Comparison of ENCODE assay signal across 21 mouse cellular contexts in the genomic region with DNA sequence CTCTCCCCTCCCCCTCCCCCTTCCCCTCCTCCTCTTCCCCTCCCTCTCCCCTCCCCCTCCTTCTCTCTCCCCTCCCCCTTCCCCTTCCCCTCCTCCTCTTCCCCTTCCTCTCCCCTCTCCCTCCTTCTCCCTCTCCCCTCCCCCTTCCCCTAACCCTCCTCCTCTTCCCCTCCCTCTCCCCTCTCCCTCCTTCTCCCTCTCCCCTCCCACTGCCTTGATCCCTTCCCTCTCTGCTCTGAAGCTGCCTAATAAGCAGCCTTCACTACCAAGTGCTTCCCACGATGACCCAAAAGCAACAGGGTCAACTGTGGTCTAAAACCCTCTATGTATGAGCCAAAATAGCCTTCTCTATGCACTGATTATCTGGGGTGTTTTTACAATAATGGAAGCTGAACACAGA.
DNase-seq lines count a peak whose midpoint lies in the region; ATAC-seq and TF ChIP-seq lines count a peak whose summit lies in the region.
"Had no signal": no experiment of that assay in that cellular context is flagged by ENCODE, and none has a peak within 500 bp of the region (broad histone marks: within the 10 kb centered on the region; RNA-seq: fewer than 3 reads in every experiment).

No protein-coding gene starts in this region.

- H3K27ac ChIP-seq in CH12.LX (ENCODE audit: insufficient read depth, low read depth) (no peak overlapping the region), ES-Bruce4 (ENCODE audit: insufficient read depth, low read length) (peak overlapping the region; percentile 97), ES-E14 (ENCODE audit: insufficient read depth, low read depth, low read length, poor library complexity, severe bottlenecking) (peak overlapping the region; percentile 64; the same call in 1 of the 2 replicates)
- H3K27ac ChIP-seq in intestine, embryonic 15.5 days: no peak overlapping the region
- H3K27ac ChIP-seq in intestine, postnatal 0 days (ENCODE audit: low read depth, low read length): no peak overlapping the region
- H3K27ac ChIP-seq: embryonic facial prominence, embryonic 10.5 days; embryonic facial prominence, embryonic 12.5 days; forebrain, embryonic 13.5 days; forebrain, embryonic 15.5 days had no signal

- ATAC-seq in intestine, embryonic 15.5 days: no peak
- ATAC-seq in intestine, postnatal 0 days: no peak
- ATAC-seq: forebrain, embryonic 13.5 days; forebrain, embryonic 15.5 days; forebrain, postnatal 0 days had no signal

- no peaks in the 10 kb centered on the region for H3K36me3 ChIP-seq in CH12.LX (replicated peaks in 1 of 2; ENCODE audit: control insufficient read depth in 1 of 2, insufficient read depth in 1 of 2, low read length in 1 of 2)
- no peaks in the 10 kb centered on the region for H3K36me3 ChIP-seq in ES-Bruce4 (ENCODE audit: control insufficient read depth, insufficient read depth, low read length, poor library complexity, severe bottlenecking)
- no peaks in the 10 kb centered on the region for H3K36me3 ChIP-seq in ES-E14 (ENCODE audit: control insufficient read depth, insufficient read depth, low read length, poor library complexity, severe bottlenecking)
- H3K36me3 ChIP-seq in intestine, embryonic 15.5 days: no peaks in the 10 kb centered on the region
- no peaks in the 10 kb centered on the region for H3K36me3 ChIP-seq in intestine, postnatal 0 days (ENCODE audit: control insufficient read depth, insufficient read depth)
- H3K36me3 ChIP-seq: embryonic facial prominence, embryonic 10.5 days; embryonic facial prominence, embryonic 12.5 days; forebrain, embryonic 15.5 days had no signal

- in situ Hi-C loops in CH12.LX (cut with MboI; ENCODE audit: low pct_ligation_motif_present, low pct_unique_long_range_greater_than_20kb, low sequenced_read_pairs) (loop anchor here (25.0 kb wide), 1 partner anchor 816 kb away; no protein-coding TSS in a partner anchor), ES-E14 (cut with MboI; ENCODE audit: low sequenced_read_pairs in 2 of 2, unreplicated experiment in 2 of 2) (no loop called here)

- TF ChIP-seq POLR2A in CH12.LX (IDR thresholded peaks at IDR 0.05; ENCODE audit: low read depth, low read length): no peak
- no peak for TF ChIP-seq POLR2A in ES-Bruce4 (IDR thresholded peaks at IDR 0.05; ENCODE audit: insufficient read depth, low read length)

- H3K4me2 ChIP-seq in CH12.LX (ENCODE audit: insufficient read depth, low read depth, poor library complexity, severe bottlenecking): peak overlapping the region; percentile 40; the same call in 1 of the 2 replicates
- no peak overlapping the region for H3K4me2 ChIP-seq in intestine, embryonic 15.5 days (replicated peaks)
- H3K4me2 ChIP-seq in intestine, postnatal 0 days (replicated peaks; ENCODE audit: low read depth): no peak overlapping the region
- H3K4me2 ChIP-seq: embryonic facial prominence, embryonic 12.5 days; forebrain, embryonic 13.5 days; forebrain, embryonic 15.5 days had no signal

- no peaks in the 10 kb centered on the region for H3K79me2 ChIP-seq in CH12.LX (replicated peaks; ENCODE audit: control insufficient read depth, extremely low read depth, insufficient read depth, poor library complexity, severe bottlenecking)

- TF ChIP-seq CTCF in CH12.LX (conservative IDR thresholded peaks at IDR 0.05 in 1 of 2, IDR thresholded peaks at IDR 0.05 in 1 of 2; ENCODE audit: low read depth in 2 of 2, low read length in 2 of 2): no peak
- TF ChIP-seq CTCF in ES-Bruce4 (IDR thresholded peaks at IDR 0.05; ENCODE audit: low read depth, low read length): no peak
- TF ChIP-seq CTCF in intestine, postnatal 0 days (IDR thresholded peaks at IDR 0.05; ENCODE audit: low read depth): no peak

- TF ChIP-seq EP300 in CH12.LX (IDR thresholded peaks at IDR 0.05; ENCODE audit: low read length) (no peak), ES-Bruce4 (IDR thresholded peaks at IDR 0.05; ENCODE audit: insufficient read depth, low read depth, low read length) (no peak)

- 79% methylated on average over 1 of the region's 1 CpGs for WGBS in intestine, embryonic 15.5 days
- 68% methylated on average over 1 of the region's 1 CpGs for WGBS in intestine, postnatal 0 days

- dilution Hi-C loops in CH12.LX (cut with MboI; ENCODE audit: extremely low pct_ligation_motif_present, extremely low pct_unique_long_range_greater_than_20kb, low sequenced_read_pairs): no loop called here

- DNase-seq in CH12.LX (ENCODE audit: extremely low read depth): no peak
- peak; percentile 53 for DNase-seq in ES-E14 (ENCODE audit: low read depth, low spot score)
- DNase-seq in ZHBTc4 (ENCODE audit: low read depth, low spot score): peak; percentile 79
- no peak for DNase-seq in cerebellum, postnatal 36 days
- DNase-seq: adrenal gland, adult 2 months; adrenal gland, postnatal 10 days; adrenal gland, postnatal 25 days; B cell, adult 2 months; cerebellum, adult 11 months; cerebellum, adult 18-20 months; cerebellum, adult 8-10 months; cerebellum, adult 9-11 months; cerebellum, postnatal 14 days; forebrain, postnatal 0 days had no signal

- H3K4me3 ChIP-seq in CH12.LX (replicated peaks in 1 of 3; ENCODE audit: low read depth in 2 of 3, low read length in 2 of 3, poor library complexity in 1 of 3) (no peak overlapping the region), ES-Bruce4 (ENCODE audit: low read depth, low read length) (no peak overlapping the region), ES-E14 (ENCODE audit: insufficient read depth in 1 of 2, low read depth in 1 of 2, low read length in 2 of 2, poor library complexity in 1 of 2, severe bottlenecking in 1 of 2) (peak overlapping the region in 1 of 2 experiments; percentile 18; a peak in 1 of 4 replicates)
- no peak overlapping the region for H3K4me3 ChIP-seq in intestine, embryonic 15.5 days (replicated peaks)
- no peak overlapping the region for H3K4me3 ChIP-seq in intestine, postnatal 0 days (ENCODE audit: low read depth, low read length)
- H3K4me3 ChIP-seq: embryonic facial prominence, embryonic 10.5 days; embryonic facial prominence, embryonic 12.5 days; forebrain, embryonic 13.5 days; forebrain, embryonic 15.5 days had no signal

- H3K9me3 ChIP-seq in CH12.LX (replicated peaks; ENCODE audit: low read length) (no peaks in the 10 kb centered on the region), ES-Bruce4 (replicated peaks; ENCODE audit: control insufficient read depth, insufficient read depth, low read length, poor library complexity, severe bottlenecking) (no peaks in the 10 kb centered on the region), ES-E14 (ENCODE audit: control insufficient read depth, insufficient read depth, low read depth, low read length) (no peaks in the 10 kb centered on the region)
- no peaks in the 10 kb centered on the region for H3K9me3 ChIP-seq in intestine, embryonic 15.5 days
- H3K9me3 ChIP-seq in intestine, postnatal 0 days (ENCODE audit: control insufficient read depth): no peaks in the 10 kb centered on the region
- H3K9me3 ChIP-seq: embryonic facial prominence, embryonic 10.5 days; embryonic facial prominence, embryonic 12.5 days; forebrain, embryonic 13.5 days; forebrain, embryonic 15.5 days had no signal

- H3K9ac ChIP-seq in CH12.LX (ENCODE audit: insufficient read depth, low read depth) (no peak overlapping the region), ES-Bruce4 (ENCODE audit: low read depth, poor library complexity, severe bottlenecking) (no peak overlapping the region), ES-E14 (ENCODE audit: insufficient read depth, low read depth, low read length, poor library complexity, severe bottlenecking) (no peak overlapping the region)
- no peak overlapping the region for H3K9ac ChIP-seq in intestine, embryonic 15.5 days
- no peak overlapping the region for H3K9ac ChIP-seq in intestine, postnatal 0 days (ENCODE audit: low read depth, low read length)
- H3K9ac ChIP-seq: embryonic facial prominence, embryonic 12.5 days; forebrain, embryonic 13.5 days; forebrain, embryonic 15.5 days; forebrain, postnatal 0 days had no signal

- TF ChIP-seq RAD21 in CH12.LX (IDR thresholded peaks at IDR 0.05; ENCODE audit: low read depth, low read length): no peak

- H3K4me1 ChIP-seq in CH12.LX (ENCODE audit: control insufficient read depth in 1 of 2, insufficient read depth in 2 of 2) (peaks cover 7 to 28% of the 10 kb centered on the region in 2 experiments), ES-Bruce4 (ENCODE audit: control insufficient read depth, insufficient read depth, low read length) (peaks cover 2% of the 10 kb centered on the region), ES-E14 (ENCODE audit: control insufficient read depth in 2 of 2, insufficient read depth in 2 of 2, low read length in 2 of 2, poor library complexity in 1 of 2) (peaks cover 15 to 17% of the 10 kb centered on the region in 2 experiments)
- H3K4me1 ChIP-seq in intestine, embryonic 15.5 days (replicated peaks): no peaks in the 10 kb centered on the region
- H3K4me1 ChIP-seq in intestine, postnatal 0 days (replicated peaks; ENCODE audit: control insufficient read depth, insufficient read depth, low read length): no peaks in the 10 kb centered on the region
- H3K4me1 ChIP-seq: embryonic facial prominence, embryonic 10.5 days; embryonic facial prominence, embryonic 12.5 days had no signal

- H3K27me3 ChIP-seq in CH12.LX (replicated peaks) (no peaks in the 10 kb centered on the region), ES-Bruce4 (ENCODE audit: control insufficient read depth, insufficient read depth, low read length, poor library complexity, severe bottlenecking) (no peaks in the 10 kb centered on the region)
- H3K27me3 ChIP-seq in intestine, embryonic 15.5 days (replicated peaks): no peaks in the 10 kb centered on the region
- H3K27me3 ChIP-seq in intestine, postnatal 0 days (replicated peaks; ENCODE audit: control insufficient read depth, insufficient read depth, low read length): no peaks in the 10 kb centered on the region
- H3K27me3 ChIP-seq: embryonic facial prominence, embryonic 12.5 days; forebrain, embryonic 13.5 days; forebrain, embryonic 15.5 days had no signal

TF ChIP-seq in CH12.LX, 34 proteins besides CTCF, POLR2A, EP300 and RAD21 (continues in another document):
- TF ChIP-seq CHD2 (IDR thresholded peaks at IDR 0.05; ENCODE audit: low read length): no peak
- TF ChIP-seq MAFK (IDR thresholded peaks at IDR 0.05; ENCODE audit: insufficient replicate concordance, low read length): no peak
- TF ChIP-seq PAX5 (IDR thresholded peaks at IDR 0.05; ENCODE audit: low read length): no peak
- no peak for TF ChIP-seq CHD1 (IDR thresholded peaks at IDR 0.05; ENCODE audit: low read depth, low read length)
- no peak for TF ChIP-seq TBP (conservative IDR thresholded peaks at IDR 0.05; ENCODE audit: low read depth, low read length)
- TF ChIP-seq SMC3 (IDR thresholded peaks at IDR 0.05; ENCODE audit: low read depth, low read length): no peak

TF ChIP-seq in ES-E14, 5 proteins besides CTCF, POLR2A, EP300 and RAD21:
- TF ChIP-seq CHD2 (IDR thresholded peaks at IDR 0.05; ENCODE audit: low read depth, low read length) (no peak), ZC3H11A (IDR thresholded peaks at IDR 0.05; ENCODE audit: borderline replicate concordance, low read depth, low read length) (no peak), ZNF384 (IDR thresholded peaks at IDR 0.05; ENCODE audit: low read depth, low read length) (no peak), MAFK (IDR thresholded peaks at IDR 0.05; ENCODE audit: insufficient read depth, low read depth, low read length) (no peak), HCFC1 (IDR thresholded peaks at IDR 0.05; ENCODE audit: borderline replicate concordance, insufficient read depth, low read length) (no peak)
TF ChIP-seq in ES-E14: peak in this region for 0.

Comparison
In these comparisons a context has a peak if more than half of its experiments do, and no peak if none do; other contexts are left out.
1. DNase-seq: peak in ES-E14 (single experiment) and ZHBTc4 (single experiment); none in CH12.LX (single experiment) and cerebellum, postnatal 36 days (0 of 2).
2. H3K27ac ChIP-seq: peak in ES-Bruce4 (single experiment) and ES-E14 (single experiment); none in CH12.LX (single experiment), intestine, embryonic 15.5 days (single experiment) and intestine, postnatal 0 days (single experiment).